Mouse (Mus musculus): ENCODE measurements around the gene Wnt6.
A peak's percentile ranks its signal among the peaks of the same experiment; 100 is the strongest.
"Not testable (repeated sequence)": the region's sequence is repeated elsewhere in the genome, so short reads cannot be mapped to it uniquely, and the experiment has no call there.

Wnt6 gene

GRCm38 (mm10) chr1:74807551-74808071, 35.9 kb downstream of the Wnt6 start:
- no peak for DNase-seq

- peak; percentile 81 to 92 for DNase-seq
These were observed 36.4 kb downstream of the Wnt6 start for GRCm38 (mm10) chr1:74808078-74808477.

GRCm38 (mm10) chr1:74809007-74809406, 37.3 kb downstream of the Wnt6 start:
- no peak for DNase-seq

- DNase-seq, result no peak
These were observed 43.4 kb downstream of the Wnt6 start for GRCm38 (mm10) chr1:74814931-74815647.

GRCm38 (mm10) chr1:74815965-74816364, 44.3 kb downstream of the Wnt6 start:
- not testable (repeated sequence) for DNase-seq

- peak; percentile 88 to 90 for DNase-seq
These were observed 45.0 kb downstream of the Wnt6 start for GRCm38 (mm10) chr1:74816612-74817199.

GRCm38 (mm10) chr1:74817219-74817618, 45.5 kb downstream of the Wnt6 start:
- DNase-seq, result no peak

- DNase-seq, result no peak
These were observed 46.8 kb downstream of the Wnt6 start for GRCm38 (mm10) chr1:74818509-74818908.

- not testable (repeated sequence) for DNase-seq
These were observed 51.9 kb downstream of the Wnt6 start for GRCm38 (mm10) chr1:74823598-74823997.

GRCm38 (mm10) chr1:74824518-74825302, 53.0 kb downstream of the Wnt6 start:
- DNase-seq, result peak in 1 of 2 experiments; percentile 43

- DNase-seq, result no peak
These were observed 58.4 kb downstream of the Wnt6 start for GRCm38 (mm10) chr1:74830061-74830460.

GRCm38 (mm10) chr1:74833255-74833654, 61.6 kb downstream of the Wnt6 start:
- DNase-seq, result no peak
